Mouse (Mus musculus): ENCODE results near the gene Smarcd1.

The Smarcd1 gene

DNA sequence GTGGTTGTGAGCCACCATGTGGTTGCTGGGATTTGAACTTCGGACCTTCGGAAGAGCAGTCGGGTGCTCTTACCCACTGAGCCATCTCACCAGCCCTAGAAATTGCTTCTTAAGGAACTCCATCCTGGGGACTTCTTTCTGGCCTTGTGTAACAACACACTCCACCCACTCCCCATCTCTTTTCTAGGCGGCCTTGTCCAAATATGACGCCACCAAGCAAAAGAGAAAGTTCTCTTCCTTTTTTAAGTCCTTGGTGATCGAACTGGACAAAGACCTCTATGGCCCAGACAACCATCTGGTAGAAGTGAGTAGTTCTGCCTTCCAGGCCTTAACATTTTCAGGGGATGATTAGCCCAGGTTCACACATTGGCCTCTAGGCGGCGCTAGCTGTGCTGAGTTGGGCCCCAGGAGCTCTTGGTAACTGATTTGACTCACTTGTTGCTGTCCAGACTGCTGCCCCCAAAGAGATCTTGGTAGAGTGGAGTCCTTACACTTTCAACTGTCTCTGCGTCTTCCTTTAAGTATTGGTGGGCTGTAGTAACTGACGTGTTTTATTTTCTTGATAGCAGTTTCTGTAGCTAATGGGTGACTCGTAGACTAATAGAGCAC, 3.6 kb downstream of the Smarcd1 start, which contains the start of gene Gm17349:
Gene Gm17349, minus strand, starts transcription at position 51 of the 609 bp plus-strand sequence.
- Histone ChIP-seq H3K9me3 (ENCODE audit: low read length) (no peaks in the 10 kb centered on the region), H3K27me3 (ENCODE audit: insufficient read depth, low read length) (no peaks in the 10 kb centered on the region), H3K4me1 (replicated peaks; ENCODE audit: low read depth, low read length) (peaks cover 63% of the 10 kb centered on the region), H3K4me3 (replicated peaks; ENCODE audit: low read length) (peak within 1 kb of the TSS; percentile 74), H3K36me3 (ENCODE audit: insufficient read depth, low read length) (peaks cover 52% of the 10 kb centered on the region)
- peak; percentile 98 for TF ChIP-seq CTCF (conservative IDR thresholded peaks at IDR 0.05; ENCODE audit: low read length)
- TF ChIP-seq POU5F1 (IDR thresholded peaks at IDR 0.05; ENCODE audit: borderline replicate concordance, low read length) = no peak
- no peak for TF ChIP-seq NANOG (IDR thresholded peaks at IDR 0.05; ENCODE audit: borderline replicate concordance, low read length)

DNA sequence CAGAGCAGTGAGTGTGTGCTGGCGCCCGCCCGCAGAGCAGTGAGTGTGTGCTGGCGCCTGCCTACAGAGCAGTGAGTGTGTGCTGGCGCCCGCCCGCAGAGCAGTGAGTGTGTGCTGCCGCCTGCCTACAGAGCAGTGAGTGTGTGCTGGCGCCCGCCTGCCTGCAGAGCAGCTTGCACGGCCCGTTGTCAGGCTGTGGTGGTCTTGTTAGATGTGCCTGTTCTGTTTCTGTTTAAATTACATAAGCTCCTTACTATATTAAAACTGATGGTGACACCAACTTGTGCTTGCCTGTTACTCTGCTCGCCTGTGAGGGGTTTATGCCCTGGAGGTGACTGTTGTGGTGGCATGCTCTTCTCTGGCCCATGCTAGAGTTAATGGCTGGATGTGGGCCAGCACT, 6.2 kb downstream of the Smarcd1 start:
- no peak overlapping the region for H3K4me3 ChIP-seq (replicated peaks; ENCODE audit: low read length)
- no peaks in the 10 kb centered on the region for H3K9me3 ChIP-seq (ENCODE audit: low read length)
- TF ChIP-seq CTCF (conservative IDR thresholded peaks at IDR 0.05; ENCODE audit: low read length) (no peak), NANOG (IDR thresholded peaks at IDR 0.05; ENCODE audit: borderline replicate concordance, low read length) (no peak), POU5F1 (IDR thresholded peaks at IDR 0.05; ENCODE audit: borderline replicate concordance, low read length) (no peak)
- no peaks in the 10 kb centered on the region for H3K27me3 ChIP-seq (ENCODE audit: insufficient read depth, low read length)
- H3K36me3 ChIP-seq (ENCODE audit: insufficient read depth, low read length) = peaks cover 70% of the 10 kb centered on the region
- peaks cover 72% of the 10 kb centered on the region for H3K4me1 ChIP-seq (replicated peaks; ENCODE audit: low read depth, low read length)

DNA sequence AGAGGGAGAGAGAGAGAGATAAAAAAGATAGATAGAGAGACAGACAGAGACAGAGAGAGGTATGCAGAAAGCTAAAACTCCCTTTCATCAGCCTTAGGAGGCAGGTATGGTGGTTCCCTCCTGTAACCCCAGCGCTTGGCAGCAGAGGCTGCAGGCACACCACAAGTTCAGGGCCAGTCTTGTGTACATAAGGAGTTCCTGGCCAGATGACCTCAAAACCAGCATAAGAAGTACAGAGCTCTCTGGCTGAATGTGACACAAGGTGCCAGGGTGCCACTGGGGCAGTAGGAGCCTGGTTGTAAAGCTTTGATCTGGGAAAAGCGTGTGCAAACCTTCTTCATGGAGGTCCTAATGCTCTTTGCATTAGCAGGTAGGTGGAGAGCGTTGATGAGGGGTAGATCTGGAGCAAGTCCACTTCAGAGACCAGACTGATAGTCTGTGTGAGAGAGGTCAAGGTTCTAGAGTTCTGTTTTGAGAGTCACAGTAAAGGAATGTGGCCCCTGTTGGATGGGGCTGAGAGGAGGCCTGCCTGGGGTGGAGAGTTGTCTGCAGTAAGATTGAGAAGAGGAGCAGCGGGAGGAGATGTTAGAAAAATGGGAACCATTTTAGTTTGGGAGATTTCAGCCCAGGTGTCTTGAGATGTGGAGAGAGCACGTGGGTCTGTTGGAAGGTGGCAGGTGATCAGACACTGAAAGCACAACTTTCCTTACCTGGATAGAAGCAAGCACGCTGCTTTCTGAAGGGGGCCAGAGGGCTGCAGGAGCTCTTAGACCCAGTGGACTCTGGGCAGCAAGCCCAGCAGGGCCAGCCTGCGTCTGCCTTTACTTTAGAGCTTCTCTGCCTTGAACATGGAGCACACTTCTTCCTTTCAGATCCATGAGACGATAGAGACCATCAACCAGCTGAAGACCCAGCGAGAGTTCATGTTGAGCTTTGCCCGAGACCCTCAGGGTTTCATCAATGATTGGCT, 8.6 kb downstream of the Smarcd1 start:
- H3K9me3 ChIP-seq (ENCODE audit: low read length) = no peaks in the 10 kb centered on the region

DNA sequence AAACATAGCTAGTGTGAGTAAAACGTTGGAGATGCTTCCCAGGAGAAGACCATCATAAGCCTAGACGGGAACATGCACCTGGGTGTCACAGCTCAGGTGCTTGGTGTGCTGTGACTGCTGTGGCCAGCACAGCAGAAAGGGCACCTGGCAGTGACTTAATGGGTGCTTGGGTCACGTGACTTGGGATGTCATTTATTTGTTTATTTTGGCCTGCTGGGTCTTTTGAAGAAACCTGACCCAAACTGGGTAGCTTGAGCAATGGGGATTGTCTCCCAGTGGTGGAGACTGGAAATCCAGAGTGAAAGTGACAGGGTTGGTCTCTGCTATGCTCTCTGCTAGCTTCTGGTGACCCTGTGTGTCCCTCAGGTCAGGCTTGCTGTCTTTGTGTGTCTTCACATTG, 9.6 kb downstream of the Smarcd1 start:
- Histone ChIP-seq H3K4me3 (replicated peaks; ENCODE audit: low read length) (0 out of 2 replicates have a peak overlapping the region, but pooled peaks have one; percentile 0), H3K4me1 (replicated peaks; ENCODE audit: low read depth, low read length) (peaks cover 77% of the 10 kb centered on the region), H3K27me3 (ENCODE audit: insufficient read depth, low read length) (no peaks in the 10 kb centered on the region), H3K9me3 (ENCODE audit: low read length) (no peaks in the 10 kb centered on the region), H3K36me3 (ENCODE audit: insufficient read depth, low read length) (peaks cover 76% of the 10 kb centered on the region)
- TF ChIP-seq POU5F1 (IDR thresholded peaks at IDR 0.05; ENCODE audit: borderline replicate concordance, low read length) = no peak
- no peak for TF ChIP-seq CTCF (conservative IDR thresholded peaks at IDR 0.05; ENCODE audit: low read length)
- no peak for TF ChIP-seq NANOG (IDR thresholded peaks at IDR 0.05; ENCODE audit: borderline replicate concordance, low read length)

More for the DNA sequence above, 8.6 kb downstream of the Smarcd1 start:
- Histone ChIP-seq H3K4me3 (replicated peaks; ENCODE audit: low read length) (no peak overlapping the region), H3K27me3 (ENCODE audit: insufficient read depth, low read length) (no peaks in the 10 kb centered on the region), H3K4me1 (replicated peaks; ENCODE audit: low read depth, low read length) (peaks cover 75% of the 10 kb centered on the region), H3K36me3 (ENCODE audit: insufficient read depth, low read length) (peaks cover 83% of the 10 kb centered on the region)
- TF ChIP-seq NANOG (IDR thresholded peaks at IDR 0.05; ENCODE audit: borderline replicate concordance, low read length) (no peak), POU5F1 (IDR thresholded peaks at IDR 0.05; ENCODE audit: borderline replicate concordance, low read length) (no peak), CTCF (conservative IDR thresholded peaks at IDR 0.05; ENCODE audit: low read length) (no peak)

DNA sequence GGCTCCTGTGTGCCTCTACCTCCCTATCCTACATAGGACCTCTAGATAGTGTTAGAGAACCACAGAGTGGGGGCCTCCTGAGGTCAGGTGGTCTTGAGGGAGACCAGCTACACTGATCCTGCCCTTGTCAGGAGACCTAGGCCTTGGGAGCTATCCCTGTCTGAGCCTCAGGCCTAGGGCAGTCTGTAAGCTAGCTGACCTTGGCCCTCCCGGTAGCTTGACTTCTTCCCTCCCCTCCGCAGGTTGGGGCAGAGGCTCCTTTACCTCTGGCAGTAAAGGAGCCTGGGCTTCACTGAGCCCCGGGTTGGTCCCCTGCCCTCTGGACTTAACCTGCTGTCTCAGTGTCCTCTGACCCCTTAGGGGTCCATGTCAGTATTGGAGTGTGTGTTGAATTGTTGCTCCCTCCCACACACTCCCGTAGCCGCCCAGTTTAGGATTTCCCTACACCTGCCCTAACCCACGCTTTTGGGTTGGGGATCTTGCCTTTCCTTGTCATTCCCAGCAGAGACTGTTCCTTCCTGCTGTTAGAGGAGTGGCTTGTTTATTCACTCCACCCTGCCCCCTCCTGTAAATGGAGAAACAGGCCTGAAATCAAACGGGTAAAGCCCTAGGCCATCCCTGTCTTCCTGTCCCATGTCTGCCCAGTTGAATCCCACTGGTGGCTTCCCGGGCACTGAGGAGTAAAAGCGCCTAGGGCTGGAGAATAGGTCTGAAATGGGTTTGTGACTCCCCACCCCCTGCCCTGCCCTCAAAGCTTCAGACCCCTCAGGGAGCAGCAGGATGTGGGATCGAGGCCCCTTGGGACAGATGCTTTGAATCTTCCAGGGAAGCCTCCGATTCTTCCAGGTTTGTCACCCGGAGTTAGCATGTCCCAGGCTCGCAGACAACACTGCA, 11.0 kb downstream of the Smarcd1 start:
- TF ChIP-seq POU5F1 (IDR thresholded peaks at IDR 0.05; ENCODE audit: borderline replicate concordance, low read length) (no peak), CTCF (conservative IDR thresholded peaks at IDR 0.05; ENCODE audit: low read length) (no peak), NANOG (IDR thresholded peaks at IDR 0.05; ENCODE audit: borderline replicate concordance, low read length) (no peak)
- H3K36me3 ChIP-seq (ENCODE audit: insufficient read depth, low read length) = peaks cover 66% of the 10 kb centered on the region
- H3K9me3 ChIP-seq (ENCODE audit: low read length) = no peaks in the 10 kb centered on the region
- H3K4me3 ChIP-seq (replicated peaks; ENCODE audit: low read length) = peak overlapping the region; percentile 48
- peaks cover 81% of the 10 kb centered on the region for H3K4me1 ChIP-seq (replicated peaks; ENCODE audit: low read depth, low read length)
- H3K27me3 ChIP-seq (ENCODE audit: insufficient read depth, low read length) = peaks cover 6% of the 10 kb centered on the region; the same call in 1 of the 2 replicates

DNA sequence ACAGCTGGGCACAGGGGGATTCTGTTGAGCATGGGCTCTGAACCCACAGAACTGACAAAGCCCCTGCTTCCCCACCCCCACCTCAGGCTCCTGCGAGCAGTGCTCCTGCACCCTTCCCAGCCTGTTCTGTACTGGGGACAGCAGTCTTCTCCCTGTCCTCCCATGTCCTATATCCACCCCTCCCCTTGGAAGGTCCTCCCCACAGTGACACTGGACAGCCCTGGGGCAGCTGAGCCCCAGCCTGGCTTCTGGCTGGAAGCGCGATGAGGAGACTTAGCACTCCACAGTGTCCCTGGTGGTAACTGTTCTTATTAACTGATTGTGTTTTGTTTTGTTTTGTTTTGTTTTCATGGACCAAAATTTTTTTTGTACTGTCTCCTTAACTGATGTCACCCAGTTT, 11.6 kb downstream of the Smarcd1 start:
- no peak for TF ChIP-seq POU5F1 (IDR thresholded peaks at IDR 0.05; ENCODE audit: borderline replicate concordance, low read length)
- TF ChIP-seq CTCF (conservative IDR thresholded peaks at IDR 0.05; ENCODE audit: low read length) = no peak
- no peak for TF ChIP-seq NANOG (IDR thresholded peaks at IDR 0.05; ENCODE audit: borderline replicate concordance, low read length)

DNA sequence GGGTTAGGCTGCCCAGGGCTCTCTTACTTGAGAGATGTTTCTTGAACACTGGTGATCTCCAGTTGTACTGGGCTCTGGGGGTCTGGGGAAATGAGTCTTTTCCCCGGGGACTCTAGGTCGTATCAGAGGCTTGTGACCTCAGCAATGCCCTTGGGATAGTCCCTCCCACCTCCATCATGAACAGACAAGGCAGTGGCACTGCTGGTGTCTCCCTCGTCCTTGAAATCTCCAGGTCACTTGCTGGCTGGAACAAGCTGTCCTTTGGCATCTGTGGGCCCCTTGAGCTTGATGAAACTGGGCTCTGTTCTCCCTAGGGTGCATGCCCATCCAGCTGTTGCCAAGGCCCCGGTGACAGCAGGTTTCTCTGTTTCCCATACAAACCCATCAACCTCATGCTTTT, 12.3 kb downstream of the Smarcd1 start:
- peaks cover 6% of the 10 kb centered on the region; the same call in 1 of the 2 replicates for H3K27me3 ChIP-seq (ENCODE audit: insufficient read depth, low read length)
- H3K4me1 ChIP-seq (replicated peaks; ENCODE audit: low read depth, low read length) = peaks cover 91% of the 10 kb centered on the region
- H3K9me3 ChIP-seq (ENCODE audit: low read length) = no peaks in the 10 kb centered on the region
- TF ChIP-seq CTCF (conservative IDR thresholded peaks at IDR 0.05; ENCODE audit: low read length) (no peak), POU5F1 (IDR thresholded peaks at IDR 0.05; ENCODE audit: borderline replicate concordance, low read length) (no peak), NANOG (IDR thresholded peaks at IDR 0.05; ENCODE audit: borderline replicate concordance, low read length) (no peak)
- peaks cover 59% of the 10 kb centered on the region for H3K36me3 ChIP-seq (ENCODE audit: insufficient read depth, low read length)
- H3K4me3 ChIP-seq (replicated peaks; ENCODE audit: low read length) = peak overlapping the region; percentile 48; the same call in 1 of the 2 replicates

More for the DNA sequence above, 11.6 kb downstream of the Smarcd1 start:
- Histone ChIP-seq H3K4me3 (replicated peaks; ENCODE audit: low read length) (peak overlapping the region; percentile 48), H3K4me1 (replicated peaks; ENCODE audit: low read depth, low read length) (peaks cover 87% of the 10 kb centered on the region), H3K36me3 (ENCODE audit: insufficient read depth, low read length) (peaks cover 65% of the 10 kb centered on the region), H3K27me3 (ENCODE audit: insufficient read depth, low read length) (peaks cover 6% of the 10 kb centered on the region; the same call in 1 of the 2 replicates), H3K9me3 (ENCODE audit: low read length) (no peaks in the 10 kb centered on the region)

All from E14TG2a.4 (cell line).